In genomic region chr3:97255706-97256339, GRCm38 (mm10) we compare ENCODE assay signal across 10 mouse cellular contexts. TPM values are rescaled to one million over a fixed set of nuclear protein-coding genes. Genes with fewer than 3 reads are reported as not detected.
DNase-seq lines count a peak whose midpoint lies in the region; ATAC-seq and TF ChIP-seq lines count a peak whose summit lies in the region.
"Had no signal": no experiment of that assay in that cellular context is flagged by ENCODE, and none has a peak within 500 bp of the region (broad histone marks: within the 10 kb centered on the region; RNA-seq: fewer than 3 reads in every experiment).

No protein-coding gene starts in this region.

- no peaks in the 10 kb centered on the region for H3K27me3 ChIP-seq in heart, embryonic 16.5 days (ENCODE audit: control insufficient read depth, insufficient read depth, low read length)
- H3K27me3 ChIP-seq in forebrain, postnatal 0 days (ENCODE audit: insufficient read depth, low read length) = no peaks in the 10 kb centered on the region
- H3K27me3 ChIP-seq: limb, embryonic 15.5 days had no signal

- no peak for DNase-seq in heart, postnatal 4 days
- peak; percentile 31 for DNase-seq in brain, adult 2 months (ENCODE audit: low read depth, low spot score)
- DNase-seq in forebrain, postnatal 0 days = no peak
- DNase-seq in spleen, postnatal 14 days (ENCODE audit: low spot score in 2 of 2) = no peak
- DNase-seq in lung, postnatal 14 days = no peak
- DNase-seq in right cerebral cortex, postnatal 14 days = no peak
- DNase-seq: adrenal gland, adult 2 months had no signal

- H3K27ac ChIP-seq in heart, embryonic 16.5 days (ENCODE audit: low read length) = peak overlapping the region; percentile 8
- no peak overlapping the region for H3K27ac ChIP-seq in forebrain, postnatal 0 days (ENCODE audit: low read depth, low read length)
- H3K27ac ChIP-seq: limb, embryonic 15.5 days had no signal

- peaks cover 3% of the 10 kb centered on the region; the same call in 1 of the 2 replicates for H3K36me3 ChIP-seq in heart, embryonic 16.5 days (ENCODE audit: control insufficient read depth, insufficient read depth)
- H3K36me3 ChIP-seq in forebrain, postnatal 0 days (ENCODE audit: insufficient read depth) = no peaks in the 10 kb centered on the region
- H3K36me3 ChIP-seq: limb, embryonic 15.5 days had no signal

- no peak for TF ChIP-seq CTCF in forebrain, postnatal 0 days (IDR thresholded peaks at IDR 0.05; ENCODE audit: low read depth)

- ATAC-seq in heart, embryonic 16.5 days (replicated peaks; ENCODE audit: extremely low read depth, insufficient read depth, low FRiP score) = no peak
- peak; percentile 36; the same call in 1 of the 2 replicates for ATAC-seq in forebrain, postnatal 0 days
- peak; percentile 64; the same call in 1 of the 2 replicates for ATAC-seq in megakaryocyte, adult 5-6 weeks (ENCODE audit: poor library complexity, severe bottlenecking)

- WGBS in heart, embryonic 16.5 days = 31% methylated on average over 9 of the region's 9 CpGs
- 27% methylated on average over 9 of the region's 9 CpGs for WGBS in forebrain, postnatal 0 days

- H3K4me3 ChIP-seq in heart, embryonic 16.5 days (ENCODE audit: low read length) = no peak overlapping the region
- H3K4me3 ChIP-seq in forebrain, postnatal 0 days (ENCODE audit: low read depth, low read length) = no peak overlapping the region
- H3K4me3 ChIP-seq: limb, embryonic 15.5 days had no signal

- H3K4me2 ChIP-seq in heart, embryonic 16.5 days (ENCODE audit: low read depth, low read length) = peak overlapping the region; percentile 31
- H3K4me2 ChIP-seq in forebrain, postnatal 0 days (ENCODE audit: low read depth) = no peak overlapping the region
- H3K4me2 ChIP-seq: limb, embryonic 15.5 days had no signal

- peaks cover 19% of the 10 kb centered on the region for H3K4me1 ChIP-seq in heart, embryonic 16.5 days (ENCODE audit: control insufficient read depth, insufficient read depth, low read length)
- H3K4me1 ChIP-seq in forebrain, postnatal 0 days (ENCODE audit: insufficient read depth) = peaks cover 8% of the 10 kb centered on the region

- H3K9me3 ChIP-seq in heart, embryonic 16.5 days (replicated peaks; ENCODE audit: control insufficient read depth, low read length) = 0 out of 2 replicates have a peak, but pooled peaks cover 4% of the 10 kb centered on the region
- H3K9me3 ChIP-seq in forebrain, postnatal 0 days (ENCODE audit: low read length) = no peaks in the 10 kb centered on the region
- H3K9me3 ChIP-seq: limb, embryonic 15.5 days had no signal

- no peak overlapping the region for H3K9ac ChIP-seq in heart, embryonic 16.5 days (ENCODE audit: low read length)
- H3K9ac ChIP-seq in forebrain, postnatal 0 days = no peak overlapping the region
- H3K9ac ChIP-seq: limb, embryonic 15.5 days had no signal

RNA-seq across cellular contexts. Expression of gene Bcl9, which starts 41.9 kb away (rescaled TPM):
- polyA plus RNA-seq in heart, embryonic 16.5 days (2015; fragmentation: Nextera tagmentation; extraction: Ambion mirVana) = 29.9 and 31.4 TPM in 2 replicates
- total RNA-seq in heart, postnatal 4 days (2021) = 10 to 100 TPM; 24.3 to 28.1 TPM
- total RNA-seq in forebrain, postnatal 0 days (2014; rRNA removed) = 32.5 and 46.4 TPM in 2 replicates
- 48.3 and 62.8 TPM in 2 replicates for polyA plus RNA-seq in forebrain, postnatal 0 days (2015; fragmentation: Nextera tagmentation; extraction: Ambion mirVana)
- 10.2 and 12.7 TPM in 2 replicates for total RNA-seq in megakaryocyte, adult 5-6 weeks (2015)
- total RNA-seq in megakaryocyte, adult 5-6 weeks (2017) = 3.0 and 4.1 TPM in 2 replicates
